Mouse (Mus musculus) neural tube, embryonic 11.5 days (tissue): ENCODE results near the gene Ptprm. TPM values are rescaled to one million over a fixed set of nuclear protein-coding genes. Genes with fewer than 3 reads are reported as not detected.

Experiments
- ATAC-seq: fragments of 200-750 bp; cut with Nextera tagmentation; 2 replicates; pipeline ENCODE4 v1.8.0; 2017; ENCODE audit warnings: moderate number of reproducible peaks, mild to moderate bottlenecking, moderate TSS enrichment, moderate library complexity; ENCODE audit not compliant: insufficient read depth, low FRiP score, low TSS enrichment
- DNase-seq: peaks from one replicate; pipeline ENCODE4 v3.0.0-alpha.2; 2015; ENCODE audit warnings: low spot score
- H3K27ac ChIP-seq: fragments of 300-500 bp; sonication (generic); 2 replicates; pipeline ENCODE4 v1.5.1; 2014; ENCODE audit warnings: low read depth, mild to moderate bottlenecking, low read length
- H3K27me3 ChIP-seq: fragments of 300-500 bp; sonication (generic); 2 replicates; pipeline ENCODE4 v1.6.1; 2014; ENCODE audit warnings: mild to moderate bottlenecking, low read length, mixed read lengths; ENCODE audit not compliant: control insufficient read depth, insufficient read depth
- H3K36me3 ChIP-seq: fragments of 300-500 bp; sonication (generic); 2 replicates; pipeline ENCODE4 v1.6.1; 2014; ENCODE audit warnings: mild to moderate bottlenecking, low read length, moderate library complexity, mixed read lengths; ENCODE audit not compliant: control insufficient read depth, insufficient read depth
- H3K4me1 ChIP-seq: fragments of 300-500 bp; sonication (generic); 2 replicates; pipeline ENCODE4 v1.6.1; 2014; ENCODE audit warnings: low read length, mixed read lengths; ENCODE audit not compliant: control insufficient read depth, insufficient read depth
- H3K4me2 ChIP-seq: fragments of 300-500 bp; sonication (generic); 2 replicates; pipeline ENCODE4 v1.6.1; 2014; ENCODE audit warnings: low read depth, mild to moderate bottlenecking, moderate library complexity
- H3K4me3 ChIP-seq: fragments of 300-500 bp; sonication (generic); 2 replicates; pipeline ENCODE4 v1.5.1; 2014; ENCODE audit warnings: low read depth, low read length
- H3K9ac ChIP-seq: fragments of 300-500 bp; sonication (generic); 2 replicates; pipeline ENCODE4 v1.6.1; 2014; ENCODE audit warnings: mild to moderate bottlenecking, low read length
- H3K9me3 ChIP-seq: fragments of 300-500 bp; sonication (generic); 2 replicates; pipeline ENCODE4 v1.6.1; 2016; ENCODE audit warnings: low read length; ENCODE audit not compliant: control insufficient read depth
- WGBS: fragments of 180-500 bp; shearing (Covaris S2); extraction: QIAGEN DNeasy Blood & Tissue Kit; methylation state at CpG from one replicate; pipeline ENCODE4 v1.1.7; 2014; 5-methylcytosine and 5-hydroxymethylcytosine counted together
- polyA plus RNA-seq: library from polyadenylated mRNA; unstranded; fragments of >200 nt; fragmentation: Nextera tagmentation; extraction: Ambion mirVana; gene quantifications from 2 replicates; pipeline ENCODE4 v1.2.1, GENCODE M21; 2014

The Ptprm gene
- polyA plus RNA-seq, 1 experiment from 2014 or later: 12.7 TPM

GRCm38 (mm10) chr17:66991815-66992214 is 362.4 kb downstream of the Ptprm start:
- Histone ChIP-seq H3K9me3 (no peaks in the 10 kb centered on the region), H3K27ac (no peak overlapping the region), H3K9ac (no peak overlapping the region), H3K4me3 (no peak overlapping the region), H3K4me1 (no peaks in the 10 kb centered on the region), H3K27me3 (no peaks in the 10 kb centered on the region), H3K36me3 (no peaks in the 10 kb centered on the region), H3K4me2 (no peak overlapping the region)
- 85% methylated on average over 4 of the region's 4 CpGs for WGBS
- ATAC-seq: no peak
- DNase-seq: no peak

- ATAC-seq (no peak), DNase-seq (no peak)
- Histone ChIP-seq H3K36me3 (no peaks in the 10 kb centered on the region), H3K4me3 (no peak overlapping the region), H3K4me1 (no peaks in the 10 kb centered on the region), H3K9me3 (no peaks in the 10 kb centered on the region), H3K9ac (no peak overlapping the region), H3K27me3 (no peaks in the 10 kb centered on the region), H3K27ac (no peak overlapping the region), H3K4me2 (no peak overlapping the region)
- WGBS: 68% methylated on average over 2 of the region's 2 CpGs
These were observed 363.5 kb downstream of the Ptprm start for GRCm38 (mm10) chr17:66990761-66991160.

GRCm38 (mm10) chr17:66988014-66988413 is 366.2 kb downstream of the Ptprm start:
- H3K9me3 ChIP-seq: no peaks in the 10 kb centered on the region

GRCm38 (mm10) chr17:66981649-66982048 is 372.6 kb downstream of the Ptprm start:
- H3K36me3 ChIP-seq: no peaks in the 10 kb centered on the region
- no peak overlapping the region for H3K4me3 ChIP-seq
- no peaks in the 10 kb centered on the region for H3K27me3 ChIP-seq
- no peak overlapping the region for H3K27ac ChIP-seq
- WGBS: 86% methylated on average over 2 of the region's 2 CpGs
- H3K4me1 ChIP-seq: no peaks in the 10 kb centered on the region
- H3K9me3 ChIP-seq: no peaks in the 10 kb centered on the region
- H3K9ac ChIP-seq: no peak overlapping the region
- no peak overlapping the region for H3K4me2 ChIP-seq
- DNase-seq (no peak), ATAC-seq (no peak)

More at GRCm38 (mm10) chr17:66988014-66988413, 366.2 kb downstream of the Ptprm start:
- Histone ChIP-seq H3K9ac (no peak overlapping the region), H3K4me3 (no peak overlapping the region), H3K4me2 (no peak overlapping the region), H3K36me3 (no peaks in the 10 kb centered on the region), H3K4me1 (no peaks in the 10 kb centered on the region), H3K27me3 (no peaks in the 10 kb centered on the region), H3K27ac (no peak overlapping the region)
- WGBS: 96% methylated on average over 1 of the region's 1 CpGs
- DNase-seq: no peak
- ATAC-seq: no peak

- DNase-seq (no peak), ATAC-seq (no peak)
- Histone ChIP-seq H3K27ac (no peak overlapping the region), H3K4me3 (no peak overlapping the region), H3K9ac (no peak overlapping the region), H3K36me3 (no peaks in the 10 kb centered on the region), H3K4me2 (no peak overlapping the region), H3K27me3 (no peaks in the 10 kb centered on the region), H3K9me3 (no peaks in the 10 kb centered on the region), H3K4me1 (no peaks in the 10 kb centered on the region)
- WGBS: 82% methylated on average over 5 of the region's 5 CpGs
These were observed 374.3 kb downstream of the Ptprm start for GRCm38 (mm10) chr17:66979971-66980370.

- Histone ChIP-seq H3K9ac (no peak overlapping the region), H3K36me3 (no peaks in the 10 kb centered on the region), H3K4me2 (no peak overlapping the region), H3K27me3 (no peaks in the 10 kb centered on the region), H3K9me3 (no peaks in the 10 kb centered on the region), H3K27ac (no peak overlapping the region), H3K4me3 (no peak overlapping the region), H3K4me1 (no peaks in the 10 kb centered on the region)
- ATAC-seq (no peak), DNase-seq (no peak)
- 88% methylated on average over 5 of the region's 5 CpGs for WGBS
These were observed 377.8 kb downstream of the Ptprm start for GRCm38 (mm10) chr17:66976490-66976889.

GRCm38 (mm10) chr17:66972976-66973375 is 381.3 kb downstream of the Ptprm start:
- no peak for ATAC-seq
- Histone ChIP-seq H3K4me1 (no peaks in the 10 kb centered on the region), H3K9me3 (no peaks in the 10 kb centered on the region), H3K4me2 (no peak overlapping the region), H3K9ac (no peak overlapping the region), H3K4me3 (no peak overlapping the region), H3K27me3 (no peaks in the 10 kb centered on the region), H3K27ac (no peak overlapping the region), H3K36me3 (no peaks in the 10 kb centered on the region)
- no peak for DNase-seq
- WGBS: 83% methylated on average over 3 of the region's 3 CpGs

GRCm38 (mm10) chr17:66960986-66961385 is 393.3 kb downstream of the Ptprm start:
- Histone ChIP-seq H3K27ac (no peak overlapping the region), H3K9me3 (no peaks in the 10 kb centered on the region), H3K4me3 (no peak overlapping the region), H3K4me1 (no peaks in the 10 kb centered on the region), H3K9ac (no peak overlapping the region), H3K36me3 (no peaks in the 10 kb centered on the region), H3K27me3 (no peaks in the 10 kb centered on the region), H3K4me2 (no peak overlapping the region)
- DNase-seq: peak; percentile 19
- 70% methylated on average over 5 of the region's 5 CpGs for WGBS
- ATAC-seq: no peak

- Histone ChIP-seq H3K9me3 (no peaks in the 10 kb centered on the region), H3K27ac (no peak overlapping the region), H3K27me3 (no peaks in the 10 kb centered on the region), H3K4me2 (no peak overlapping the region), H3K4me3 (no peak overlapping the region), H3K36me3 (no peaks in the 10 kb centered on the region), H3K4me1 (no peaks in the 10 kb centered on the region), H3K9ac (no peak overlapping the region)
- no peak for ATAC-seq
- WGBS: 86% methylated on average over 6 of the region's 6 CpGs
- DNase-seq: no peak
These were observed 393.7 kb downstream of the Ptprm start for GRCm38 (mm10) chr17:66960557-66960956.
